Mouse (Mus musculus) neural tube, embryonic 15.5 days (tissue): Measurements from ENCODE around the gene Shisa2. TPM values are rescaled to one million over a fixed set of nuclear protein-coding genes. Genes with fewer than 3 reads are reported as not detected.

Source experiments
- ATAC-seq: fragments of 200-750 bp; cut with Nextera tagmentation; 2 replicates; pipeline ENCODE4 v1.8.0; 2017; ENCODE audit warnings: mild to moderate bottlenecking, moderate TSS enrichment, moderate library complexity; ENCODE audit not compliant: low FRiP score
- H3K27ac ChIP-seq: fragments of 300-500 bp; sonication (generic); replicated peaks from 2 replicates; pipeline ENCODE4 v1.5.1; 2015; ENCODE audit warnings: mild to moderate bottlenecking, inconsistent platforms
- H3K27me3 ChIP-seq: fragments of 300-500 bp; sonication (generic); replicated peaks from 2 replicates; pipeline ENCODE4 v1.6.1; 2015; ENCODE audit warnings: inconsistent platforms
- H3K36me3 ChIP-seq: fragments of 300-500 bp; sonication (generic); 2 replicates; pipeline ENCODE4 v1.6.1; 2015; ENCODE audit warnings: inconsistent platforms
- H3K4me1 ChIP-seq: fragments of 300-500 bp; sonication (generic); 2 replicates; pipeline ENCODE4 v1.6.1; 2015; ENCODE audit warnings: inconsistent platforms
- H3K4me2 ChIP-seq: fragments of 300-500 bp; sonication (generic); 2 replicates; pipeline ENCODE4 v1.6.1; 2015; ENCODE audit warnings: inconsistent platforms, mild to moderate bottlenecking, moderate library complexity
- H3K4me3 ChIP-seq: fragments of 300-500 bp; sonication (generic); replicated peaks from 2 replicates; pipeline ENCODE4 v1.5.1; 2015; ENCODE audit warnings: mild to moderate bottlenecking, inconsistent platforms
- H3K9ac ChIP-seq: fragments of 300-500 bp; sonication (generic); replicated peaks from 2 replicates; pipeline ENCODE4 v1.6.1; 2015; ENCODE audit warnings: mild to moderate bottlenecking, inconsistent platforms
- H3K9me3 ChIP-seq: fragments of 300-500 bp; sonication (generic); replicated peaks from 2 replicates; pipeline ENCODE4 v1.6.1; 2016; ENCODE audit warnings: inconsistent platforms
- WGBS: fragments of 180-500 bp; shearing (Covaris S2); methylation state at CpG from one replicate; pipeline ENCODE4 v1.1.7; 2015; ENCODE audit warnings: mixed read lengths; 5-methylcytosine and 5-hydroxymethylcytosine counted together
- polyA plus RNA-seq: library from polyadenylated mRNA; unstranded; fragments of >200 nt; fragmentation: Nextera tagmentation; extraction: Ambion mirVana; gene quantifications from 2 replicates; pipeline ENCODE4 v1.2.1, GENCODE M21; 2015

The Shisa2 gene
- polyA plus RNA-seq, result 6.0 and 12.5 TPM in 2 replicates

- Histone ChIP-seq H3K27me3 (peaks cover 18% of the 10 kb centered on the region), H3K36me3 (0 out of 2 replicates have a peak, but pooled peaks cover 5% of the 10 kb centered on the region), H3K9ac (peak within 1 kb of the TSS; percentile 64), H3K4me3 (peak within 1 kb of the TSS; percentile 69), H3K9me3 (no peaks in the 10 kb centered on the region), H3K4me2 (peak within 1 kb of the TSS; percentile 85), H3K27ac (peak within 1 kb of the TSS; percentile 80), H3K4me1 (peaks cover 35% of the 10 kb centered on the region)
- peak; percentile 89 for ATAC-seq
- under 1% methylated on average over 56 of the region's 65 CpGs for WGBS
Measured at GRCm38 (mm10) chr14:59625158-59625805, at the start of gene Shisa2. Gene Shisa2, plus strand, starts transcription at chr14:59625308.

- no peak overlapping the region for H3K27ac ChIP-seq
- no peak for ATAC-seq
- H3K4me3 ChIP-seq, result no peak overlapping the region
- H3K4me2 ChIP-seq, result no peak overlapping the region
- 95% methylated on average over 5 of the region's 5 CpGs for WGBS
- H3K9ac ChIP-seq, result no peak overlapping the region
- H3K36me3 ChIP-seq, result peaks cover 42% of the 10 kb centered on the region
- H3K9me3 ChIP-seq, result no peaks in the 10 kb centered on the region
- no peaks in the 10 kb centered on the region for H3K4me1 ChIP-seq
- H3K27me3 ChIP-seq, result no peaks in the 10 kb centered on the region
Measured at GRCm38 (mm10) chr14:59576385-59576784, 48.7 kb upstream of the Shisa2 start.

GRCm38 (mm10) chr14:59590614-59591013 lies 34.5 kb upstream of the Shisa2 start:
- no peaks in the 10 kb centered on the region for H3K27me3 ChIP-seq
- H3K4me2 ChIP-seq, result no peak overlapping the region
- H3K4me3 ChIP-seq, result no peak overlapping the region
- 84% methylated on average over 1 of the region's 1 CpGs for WGBS
- peaks cover 7% of the 10 kb centered on the region; the same call in 1 of the 2 replicates for H3K4me1 ChIP-seq
- H3K27ac ChIP-seq, result no peak overlapping the region
- ATAC-seq, result no peak
- no peak overlapping the region for H3K9ac ChIP-seq
- H3K36me3 ChIP-seq, result peaks cover 50% of the 10 kb centered on the region
- no peaks in the 10 kb centered on the region for H3K9me3 ChIP-seq

GRCm38 (mm10) chr14:59591901-59592300 lies 33.2 kb upstream of the Shisa2 start:
- Histone ChIP-seq H3K9ac (no peak overlapping the region), H3K4me3 (no peak overlapping the region), H3K36me3 (peaks cover 38% of the 10 kb centered on the region), H3K27ac (no peak overlapping the region), H3K27me3 (no peaks in the 10 kb centered on the region), H3K4me1 (peaks cover 15% of the 10 kb centered on the region), H3K4me2 (no peak overlapping the region), H3K9me3 (no peaks in the 10 kb centered on the region)
- WGBS, result 64% methylated on average over 8 of the region's 8 CpGs
- ATAC-seq, result no peak

GRCm38 (mm10) chr14:59592593-59592992 lies 32.5 kb upstream of the Shisa2 start:
- Histone ChIP-seq H3K4me3 (no peak overlapping the region), H3K27me3 (no peaks in the 10 kb centered on the region), H3K9me3 (no peaks in the 10 kb centered on the region), H3K36me3 (peaks cover 37% of the 10 kb centered on the region), H3K27ac (no peak overlapping the region), H3K4me2 (no peak overlapping the region), H3K9ac (no peak overlapping the region), H3K4me1 (peaks cover 18% of the 10 kb centered on the region)
- no peak for ATAC-seq
- 71% methylated on average over 3 of the region's 3 CpGs for WGBS

GRCm38 (mm10) chr14:59594988-59595387 lies 30.1 kb upstream of the Shisa2 start:
- ATAC-seq, result no peak

GRCm38 (mm10) chr14:59597398-59598259 lies 27.5 kb upstream of the Shisa2 start, which contains the start of gene Cdadc1:
Gene Cdadc1, minus strand, starts transcription at chr14:59597959.
- under 1% methylated on average over 42 of the region's 48 CpGs for WGBS
- no peaks in the 10 kb centered on the region for H3K27me3 ChIP-seq
- peak within 1 kb of the TSS; percentile 91 for H3K4me3 ChIP-seq
- 0 out of 2 replicates have a peak, but pooled peaks cover 3% of the 10 kb centered on the region for H3K36me3 ChIP-seq
- H3K4me1 ChIP-seq, result peaks cover 23% of the 10 kb centered on the region
- ATAC-seq, result peak; percentile 97
- H3K4me2 ChIP-seq, result peak within 1 kb of the TSS; percentile 85
- peak within 1 kb of the TSS; percentile 76 for H3K9ac ChIP-seq
- H3K27ac ChIP-seq, result peak within 1 kb of the TSS; percentile 86
- H3K9me3 ChIP-seq, result no peaks in the 10 kb centered on the region

More at GRCm38 (mm10) chr14:59594988-59595387, 30.1 kb upstream of the Shisa2 start:
- Histone ChIP-seq H3K27ac (no peak overlapping the region), H3K4me1 (peaks cover 23% of the 10 kb centered on the region), H3K27me3 (no peaks in the 10 kb centered on the region), H3K9me3 (no peaks in the 10 kb centered on the region), H3K4me2 (no peak overlapping the region), H3K9ac (no peak overlapping the region), H3K36me3 (peaks cover 17% of the 10 kb centered on the region), H3K4me3 (no peak overlapping the region)
- WGBS, result 97% methylated on average over 3 of the region's 3 CpGs

GRCm38 (mm10) chr14:59598260-59598627 lies 26.9 kb upstream of the Shisa2 start:
- H3K4me3 ChIP-seq, result peak overlapping the region; percentile 91
- 9% methylated on average over 8 of the region's 8 CpGs for WGBS
- 0 out of 2 replicates have a peak, but pooled peaks cover 3% of the 10 kb centered on the region for H3K27me3 ChIP-seq
- H3K36me3 ChIP-seq, result no peaks in the 10 kb centered on the region
- peak overlapping the region; percentile 85 for H3K4me2 ChIP-seq
- ATAC-seq, result peak; percentile 70
- H3K9me3 ChIP-seq, result no peaks in the 10 kb centered on the region
- peak overlapping the region; percentile 86 for H3K27ac ChIP-seq
- peak overlapping the region; percentile 76 for H3K9ac ChIP-seq
- peaks cover 23% of the 10 kb centered on the region for H3K4me1 ChIP-seq

GRCm38 (mm10) chr14:59604002-59604645 lies 21.0 kb upstream of the Shisa2 start:
- Histone ChIP-seq H3K36me3 (no peaks in the 10 kb centered on the region), H3K4me3 (no peak overlapping the region), H3K27me3 (peaks cover 8% of the 10 kb centered on the region; the same call in 1 of the 2 replicates), H3K27ac (no peak overlapping the region), H3K9ac (no peak overlapping the region), H3K4me1 (no peaks in the 10 kb centered on the region), H3K4me2 (no peak overlapping the region), H3K9me3 (no peaks in the 10 kb centered on the region)
- ATAC-seq, result no peak
- whole genome bisulfite sequencing, result 70% methylated on average over 5 of the region's 5 CpGs

- peak; percentile 61; the same call in 1 of the 2 replicates for ATAC-seq
- Histone ChIP-seq H3K4me2 (no peak overlapping the region), H3K4me1 (no peaks in the 10 kb centered on the region), H3K9ac (no peak overlapping the region), H3K4me3 (no peak overlapping the region), H3K27me3 (peaks cover 8% of the 10 kb centered on the region; the same call in 1 of the 2 replicates), H3K36me3 (no peaks in the 10 kb centered on the region), H3K9me3 (no peaks in the 10 kb centered on the region), H3K27ac (no peak overlapping the region)
- WGBS, result 23% methylated on average over 5 of the region's 5 CpGs
Measured at GRCm38 (mm10) chr14:59605671-59606353, 19.3 kb upstream of the Shisa2 start.

GRCm38 (mm10) chr14:59607021-59607420 lies 18.1 kb upstream of the Shisa2 start:
- H3K4me1 ChIP-seq, result no peaks in the 10 kb centered on the region
- WGBS, result 65% methylated on average over 3 of the region's 3 CpGs
- H3K27ac ChIP-seq, result no peak overlapping the region
- no peak overlapping the region for H3K9ac ChIP-seq
- H3K36me3 ChIP-seq, result no peaks in the 10 kb centered on the region
- no peak overlapping the region for H3K4me3 ChIP-seq
- no peak overlapping the region for H3K4me2 ChIP-seq
- peaks cover 8% of the 10 kb centered on the region; the same call in 1 of the 2 replicates for H3K27me3 ChIP-seq
- H3K9me3 ChIP-seq, result no peaks in the 10 kb centered on the region
- ATAC-seq, result no peak
